Mouse (Mus musculus): Measurements from ENCODE around the gene Notch3. TPM values are rescaled to one million over a fixed set of nuclear protein-coding genes. Genes with fewer than 3 reads are reported as not detected.

Notch3 gene
- total RNA-seq, 1 experiment from 2014 or later, result 0.25 TPM

- ATAC-seq (replicated peaks in 1 of 2; ENCODE audit: insufficient read depth in 1 of 2, low FRiP score in 2 of 2, low TSS enrichment in 1 of 2, low read depth in 1 of 2, poor library complexity in 2 of 2, severe bottlenecking in 2 of 2), result no peak
Observed at GRCm38 (mm10) chr17:32176919-32177318, 10.3 kb upstream of the Notch3 start.

GRCm38 (mm10) chr17:32173166-32173565 lies 6.5 kb upstream of the Notch3 start:
- ATAC-seq (replicated peaks in 1 of 2; ENCODE audit: insufficient read depth in 1 of 2, low FRiP score in 2 of 2, low TSS enrichment in 1 of 2, low read depth in 1 of 2, poor library complexity in 2 of 2, severe bottlenecking in 2 of 2), result no peak

GRCm38 (mm10) chr17:32172485-32172884 lies 5.8 kb upstream of the Notch3 start:
- no peak for ATAC-seq (replicated peaks in 1 of 2; ENCODE audit: insufficient read depth in 1 of 2, low FRiP score in 2 of 2, low TSS enrichment in 1 of 2, low read depth in 1 of 2, poor library complexity in 2 of 2, severe bottlenecking in 2 of 2)

- ATAC-seq (replicated peaks in 1 of 2; ENCODE audit: insufficient read depth in 1 of 2, low FRiP score in 2 of 2, low TSS enrichment in 1 of 2, low read depth in 1 of 2, poor library complexity in 2 of 2, severe bottlenecking in 2 of 2), result peak; percentile 44 to 63; a peak in 3 of 4 replicates
Observed at GRCm38 (mm10) chr17:32169518-32170225, 3.0 kb upstream of the Notch3 start.

- no peak for ATAC-seq (replicated peaks in 1 of 2; ENCODE audit: insufficient read depth in 1 of 2, low FRiP score in 2 of 2, low TSS enrichment in 1 of 2, low read depth in 1 of 2, poor library complexity in 2 of 2, severe bottlenecking in 2 of 2)
Observed at GRCm38 (mm10) chr17:32165803-32166595, 653 bp downstream of the Notch3 start.

- no peak for ATAC-seq (replicated peaks in 1 of 2; ENCODE audit: insufficient read depth in 1 of 2, low FRiP score in 2 of 2, low TSS enrichment in 1 of 2, low read depth in 1 of 2, poor library complexity in 2 of 2, severe bottlenecking in 2 of 2)
Observed at GRCm38 (mm10) chr17:32165266-32165802, 1.3 kb downstream of the Notch3 start.

GRCm38 (mm10) chr17:32164780-32165179 lies 1.9 kb downstream of the Notch3 start:
- ATAC-seq (replicated peaks in 1 of 2; ENCODE audit: insufficient read depth in 1 of 2, low FRiP score in 2 of 2, low TSS enrichment in 1 of 2, low read depth in 1 of 2, poor library complexity in 2 of 2, severe bottlenecking in 2 of 2), result no peak

- peak; percentile 54 to 63 for ATAC-seq (replicated peaks in 1 of 2; ENCODE audit: insufficient read depth in 1 of 2, low FRiP score in 2 of 2, low TSS enrichment in 1 of 2, low read depth in 1 of 2, poor library complexity in 2 of 2, severe bottlenecking in 2 of 2)
Observed at GRCm38 (mm10) chr17:32163910-32164650, 2.6 kb downstream of the Notch3 start.

GRCm38 (mm10) chr17:32162112-32162850 lies 4.4 kb downstream of the Notch3 start:
- ATAC-seq (replicated peaks in 1 of 2; ENCODE audit: insufficient read depth in 1 of 2, low FRiP score in 2 of 2, low TSS enrichment in 1 of 2, low read depth in 1 of 2, poor library complexity in 2 of 2, severe bottlenecking in 2 of 2), result peak; percentile 25 to 46; a peak in 2 of 4 replicates

GRCm38 (mm10) chr17:32160882-32161281 lies 5.8 kb downstream of the Notch3 start:
- ATAC-seq (replicated peaks in 1 of 2; ENCODE audit: insufficient read depth in 1 of 2, low FRiP score in 2 of 2, low TSS enrichment in 1 of 2, low read depth in 1 of 2, poor library complexity in 2 of 2, severe bottlenecking in 2 of 2), result no peak

GRCm38 (mm10) chr17:32158841-32159240 lies 7.8 kb downstream of the Notch3 start:
- ATAC-seq (replicated peaks in 1 of 2; ENCODE audit: insufficient read depth in 1 of 2, low FRiP score in 2 of 2, low TSS enrichment in 1 of 2, low read depth in 1 of 2, poor library complexity in 2 of 2, severe bottlenecking in 2 of 2), result no peak

GRCm38 (mm10) chr17:32146718-32147117 lies 19.9 kb downstream of the Notch3 start:
- ATAC-seq (replicated peaks in 1 of 2; ENCODE audit: insufficient read depth in 1 of 2, low FRiP score in 2 of 2, low TSS enrichment in 1 of 2, low read depth in 1 of 2, poor library complexity in 2 of 2, severe bottlenecking in 2 of 2), result no peak

- ATAC-seq (replicated peaks in 1 of 2; ENCODE audit: insufficient read depth in 1 of 2, low FRiP score in 2 of 2, low TSS enrichment in 1 of 2, low read depth in 1 of 2, poor library complexity in 2 of 2, severe bottlenecking in 2 of 2), result peak; percentile 94 to 95
Observed at GRCm38 (mm10) chr17:32142907-32143854, 23.5 kb downstream of the Notch3 start.

- no peak for ATAC-seq (replicated peaks in 1 of 2; ENCODE audit: insufficient read depth in 1 of 2, low FRiP score in 2 of 2, low TSS enrichment in 1 of 2, low read depth in 1 of 2, poor library complexity in 2 of 2, severe bottlenecking in 2 of 2)
Observed at GRCm38 (mm10) chr17:32142234-32142633, 24.4 kb downstream of the Notch3 start.

GRCm38 (mm10) chr17:32133375-32133774 lies 33.3 kb downstream of the Notch3 start:
- ATAC-seq (replicated peaks in 1 of 2; ENCODE audit: insufficient read depth in 1 of 2, low FRiP score in 2 of 2, low TSS enrichment in 1 of 2, low read depth in 1 of 2, poor library complexity in 2 of 2, severe bottlenecking in 2 of 2), result no peak

GRCm38 (mm10) chr17:32132087-32132486 lies 34.6 kb downstream of the Notch3 start:
- no peak for ATAC-seq (replicated peaks in 1 of 2; ENCODE audit: insufficient read depth in 1 of 2, low FRiP score in 2 of 2, low TSS enrichment in 1 of 2, low read depth in 1 of 2, poor library complexity in 2 of 2, severe bottlenecking in 2 of 2)
